Mouse (Mus musculus) stomach, postnatal 0 days (tissue): ENCODE measurements around the gene Thsd4. TPM values are rescaled to one million over a fixed set of nuclear protein-coding genes. Genes with fewer than 3 reads are reported as not detected.
A peak's percentile ranks its signal among the peaks of the same experiment; 100 is the strongest.

Experiments
- ATAC-seq: fragments of 200-750 bp; cut with Nextera tagmentation; 2 replicates; pipeline ENCODE4 v1.8.0; 2017; ENCODE audit not compliant: low FRiP score, low TSS enrichment
- DNase-seq: peaks from one replicate; pipeline ENCODE4 v3.0.0-alpha.2; 2016; ENCODE audit warnings: low spot score
- H3K27ac ChIP-seq: fragments of 300-500 bp; sonication (generic); replicated peaks from 2 replicates; pipeline ENCODE4 v1.5.1; 2014; ENCODE audit warnings: mild to moderate bottlenecking, control low read depth
- H3K27me3 ChIP-seq: fragments of 300-500 bp; sonication (generic); 2 replicates; pipeline ENCODE4 v1.6.1; 2014; ENCODE audit warnings: low read length; ENCODE audit not compliant: control insufficient read depth, insufficient read depth
- H3K36me3 ChIP-seq: fragments of 300-500 bp; sonication (generic); 2 replicates; pipeline ENCODE4 v1.6.1; 2014; ENCODE audit warnings: low read length, mixed read lengths; ENCODE audit not compliant: control insufficient read depth, insufficient read depth
- H3K4me1 ChIP-seq: fragments of 300-500 bp; sonication (generic); replicated peaks from 2 replicates; pipeline ENCODE4 v1.6.1; 2014; ENCODE audit warnings: antibody characterized with exemption; ENCODE audit not compliant: control insufficient read depth, insufficient read depth
- H3K4me2 ChIP-seq: fragments of 300-500 bp; sonication (generic); replicated peaks from 2 replicates; pipeline ENCODE4 v1.6.1; 2014; ENCODE audit warnings: low read depth, mild to moderate bottlenecking, control low read depth, moderate library complexity
- H3K4me3 ChIP-seq: fragments of 300-500 bp; sonication (generic); 2 replicates; pipeline ENCODE4 v1.5.1; 2014; ENCODE audit warnings: low read depth, low read length, control low read depth
- H3K9ac ChIP-seq: fragments of 300-500 bp; sonication (generic); 2 replicates; pipeline ENCODE4 v1.6.1; 2014; ENCODE audit warnings: mild to moderate bottlenecking, low read length, control low read depth, mixed read lengths
- H3K9me3 ChIP-seq: fragments of 300-500 bp; sonication (generic); 2 replicates; pipeline ENCODE4 v1.6.1; 2016; ENCODE audit warnings: low read length; ENCODE audit not compliant: control insufficient read depth
- CTCF ChIP-seq: IDR thresholded peaks from 2 replicates; pipeline ENCODE4 v1.5.1; 2016; ENCODE audit warnings: antibody characterized with exemption, low read depth, mild to moderate bottlenecking, moderate library complexity
- EP300 ChIP-seq: optimal IDR thresholded peaks from 2 replicates; pipeline ENCODE3; 2016; ENCODE audit warnings: antibody characterized with exemption
- WGBS: fragments of 180-500 bp; shearing (Covaris S2); extraction: QIAGEN DNeasy Blood & Tissue Kit; methylation state at CpG from one replicate; pipeline ENCODE4 v1.1.7; 2014; 5-methylcytosine and 5-hydroxymethylcytosine counted together
- polyA plus RNA-seq: library from polyadenylated mRNA; unstranded; fragments of >200 nt; fragmentation: Nextera tagmentation; extraction: Ambion mirVana; gene quantifications from 2 replicates; pipeline ENCODE4 v1.2.1, GENCODE M21; 2015

The Thsd4 gene
- polyA plus RNA-seq, 1 experiment from 2014 or later, result 10.7 TPM

DNA sequence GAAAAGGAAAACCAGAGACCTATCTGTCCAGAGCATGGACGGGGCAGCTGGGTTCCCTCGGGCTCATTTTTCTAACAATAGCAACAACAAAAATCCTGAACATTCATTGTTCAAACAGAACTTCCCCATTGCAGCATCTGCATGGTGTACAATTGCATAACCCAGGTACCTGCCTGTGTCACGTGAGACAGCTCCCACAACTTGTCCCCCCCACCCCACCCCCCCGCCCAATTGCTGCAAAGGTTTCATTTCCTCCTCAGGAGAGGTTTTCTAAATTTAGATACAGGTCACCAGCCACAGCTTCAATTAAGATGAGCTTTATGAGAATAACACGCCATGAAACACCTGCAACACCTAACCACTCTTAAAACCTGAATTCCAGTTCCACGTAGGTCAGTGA, 303.4 kb downstream of the Thsd4 start:
- DNase-seq, result no peak

GRCm38 (mm10) chr9:60216029-60216428, 305.8 kb downstream of the Thsd4 start:
- Histone ChIP-seq H3K9ac (no peak overlapping the region), H3K4me1 (no peaks in the 10 kb centered on the region), H3K36me3 (no peaks in the 10 kb centered on the region), H3K27me3 (no peaks in the 10 kb centered on the region), H3K4me2 (no peak overlapping the region), H3K9me3 (no peaks in the 10 kb centered on the region), H3K4me3 (no peak overlapping the region), H3K27ac (no peak overlapping the region)
- DNase-seq (peak; percentile 33), ATAC-seq (peak; percentile 59; the same call in 1 of the 2 replicates)
- 68% methylated on average over 6 of the region's 6 CpGs for WGBS
- TF ChIP-seq EP300 (no peak), CTCF (no peak)

More for the DNA sequence above, 303.4 kb downstream of the Thsd4 start:
- Histone ChIP-seq H3K4me2 (no peak overlapping the region), H3K4me3 (no peak overlapping the region), H3K27me3 (no peaks in the 10 kb centered on the region), H3K9ac (no peak overlapping the region), H3K4me1 (no peaks in the 10 kb centered on the region), H3K27ac (no peak overlapping the region), H3K36me3 (no peaks in the 10 kb centered on the region), H3K9me3 (no peaks in the 10 kb centered on the region)
- no peak for ATAC-seq
- WGBS, result 66% methylated on average over 6 of the region's 6 CpGs
- TF ChIP-seq EP300 (no peak), CTCF (no peak)

GRCm38 (mm10) chr9:60213111-60213510, 308.7 kb downstream of the Thsd4 start:
- no peaks in the 10 kb centered on the region for H3K9me3 ChIP-seq
- no peak overlapping the region for H3K9ac ChIP-seq
- WGBS, result 48% methylated on average over 1 of the region's 1 CpGs
- H3K27me3 ChIP-seq, result no peaks in the 10 kb centered on the region
- no peak overlapping the region for H3K4me3 ChIP-seq
- no peaks in the 10 kb centered on the region for H3K36me3 ChIP-seq
- H3K4me2 ChIP-seq, result no peak overlapping the region
- no peaks in the 10 kb centered on the region for H3K4me1 ChIP-seq
- ATAC-seq, result no peak
- no peak for TF ChIP-seq CTCF
- no peak for TF ChIP-seq EP300
- DNase-seq, result no peak
- H3K27ac ChIP-seq, result no peak overlapping the region

GRCm38 (mm10) chr9:60208843-60209242, 313.0 kb downstream of the Thsd4 start:
- Histone ChIP-seq H3K4me3 (no peak overlapping the region), H3K4me1 (no peaks in the 10 kb centered on the region), H3K36me3 (no peaks in the 10 kb centered on the region), H3K27me3 (no peaks in the 10 kb centered on the region), H3K9ac (no peak overlapping the region), H3K4me2 (no peak overlapping the region), H3K27ac (no peak overlapping the region), H3K9me3 (no peaks in the 10 kb centered on the region)
- WGBS, result 96% methylated on average over 1 of the region's 1 CpGs
- TF ChIP-seq EP300 (no peak), CTCF (no peak)
- DNase-seq (no peak), ATAC-seq (no peak)

- Histone ChIP-seq H3K27ac (no peak overlapping the region), H3K4me1 (no peaks in the 10 kb centered on the region), H3K4me3 (no peak overlapping the region), H3K36me3 (no peaks in the 10 kb centered on the region), H3K9ac (no peak overlapping the region), H3K4me2 (no peak overlapping the region), H3K27me3 (no peaks in the 10 kb centered on the region), H3K9me3 (no peaks in the 10 kb centered on the region)
- TF ChIP-seq EP300 (no peak), CTCF (no peak)
- WGBS, result 47% methylated on average over 7 of the region's 7 CpGs
- DNase-seq (no peak), ATAC-seq (no peak)
These were observed 318.7 kb downstream of the Thsd4 start for GRCm38 (mm10) chr9:60203141-60203540.

DNA sequence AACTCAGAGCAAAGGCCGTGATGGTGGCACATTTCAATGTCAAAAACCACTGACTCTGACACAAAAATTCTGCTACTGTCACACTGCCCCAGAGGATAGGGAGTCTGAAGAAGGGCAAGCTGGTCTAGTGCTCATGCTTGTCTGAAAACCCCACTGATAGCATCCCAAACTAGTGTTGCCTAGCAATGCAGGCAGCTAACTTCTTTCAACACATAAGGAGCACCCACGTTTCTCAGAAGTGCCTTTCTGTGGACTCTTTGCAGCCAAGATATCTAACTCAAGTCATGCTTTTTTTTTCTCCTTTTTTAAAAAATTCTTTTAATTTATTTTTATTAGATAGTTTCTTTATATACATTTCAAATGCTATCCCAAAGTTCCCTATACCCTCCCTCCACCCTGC, 321.4 kb downstream of the Thsd4 start:
- H3K27ac ChIP-seq, result no peak overlapping the region
- H3K36me3 ChIP-seq, result no peaks in the 10 kb centered on the region
- H3K27me3 ChIP-seq, result no peaks in the 10 kb centered on the region
- no peaks in the 10 kb centered on the region for H3K9me3 ChIP-seq
- TF ChIP-seq EP300 (no peak), CTCF (no peak)
- ATAC-seq, result no peak
- no peak overlapping the region for H3K9ac ChIP-seq
- 75% methylated on average over 2 of the region's 2 CpGs for WGBS
- H3K4me3 ChIP-seq, result no peak overlapping the region
- H3K4me2 ChIP-seq, result no peak overlapping the region
- DNase-seq, result no peak
- no peaks in the 10 kb centered on the region for H3K4me1 ChIP-seq
